Mouse (Mus musculus) myocyte (in vitro differentiated cells): ENCODE results near the gene Hlx. TPM values are rescaled to one million over a fixed set of nuclear protein-coding genes. Genes with fewer than 3 reads are reported as not detected.
A peak's percentile ranks its signal among the peaks of the same experiment; 100 is the strongest.

ENCODE experiments used
- H3K27me3 ChIP-seq: one replicate; pipeline ENCODE4 v1.6.1; 2011; ENCODE audit not compliant: control insufficient read depth, insufficient read depth, insufficient read length
- H3K36me3 ChIP-seq: one replicate; pipeline ENCODE4 v1.6.1; 2011; ENCODE audit not compliant: control insufficient read depth, insufficient read depth
- H3K4me2 ChIP-seq: one replicate; pipeline ENCODE4 v1.6.1; 2011; ENCODE audit warnings: low read depth, control low read depth
- H3K4me3 ChIP-seq: one replicate; pipeline ENCODE4 v1.5.1; 2011; ENCODE audit warnings: mild to moderate bottlenecking, control low read depth, moderate library complexity
- H3K79me2 ChIP-seq: one replicate; pipeline ENCODE4 v1.6.1; 2011; ENCODE audit not compliant: control insufficient read depth, insufficient read depth
- H3ac ChIP-seq: one replicate; pipeline ENCODE4 v1.6.1; 2011; ENCODE audit not compliant: control insufficient read depth, insufficient read length
- CEBPB ChIP-seq: IDR thresholded peaks from 2 replicates; pipeline ENCODE4 v1.6.1; 2011; ENCODE audit warnings: mild to moderate bottlenecking, moderate library complexity; ENCODE audit not compliant: poor library complexity, insufficient read depth, severe bottlenecking
- E2F4 ChIP-seq: IDR thresholded peaks from one replicate; pipeline ENCODE4 v1.6.1; 2011; ENCODE audit warnings: mild to moderate bottlenecking, control low read depth, moderate library complexity; ENCODE audit not compliant: insufficient read depth
- MAX ChIP-seq: IDR thresholded peaks from one replicate; pipeline ENCODE4 v1.6.1; 2011; ENCODE audit warnings: low read depth, mild to moderate bottlenecking, control low read depth
- MYOD1 ChIP-seq, 3 experiments: IDR thresholded peaks; one replicate each; pipeline ENCODE4 v1.6.1; 2011; ENCODE audit warnings: control low read depth in 2 of 3, low read depth in 2 of 3, mild to moderate bottlenecking in 2 of 3, moderate library complexity in 1 of 3; ENCODE audit not compliant: insufficient read length in 2 of 3, control insufficient read depth in 1 of 3
- MYOG ChIP-seq, 3 experiments: IDR thresholded peaks; one replicate each; pipeline ENCODE4 v1.6.1; 2011; ENCODE audit warnings: control low read depth in 2 of 3, low read depth in 2 of 3, mild to moderate bottlenecking in 2 of 3; ENCODE audit not compliant: insufficient read length in 2 of 3, control insufficient read depth in 1 of 3, insufficient read depth in 1 of 3
- POLR2A ChIP-seq: IDR thresholded peaks from one replicate; pipeline ENCODE4 v1.6.1; 2011; ENCODE audit warnings: low read depth, mild to moderate bottlenecking, control low read depth, moderate library complexity; ENCODE audit not compliant: insufficient read length
- POLR2AphosphoS2 ChIP-seq: IDR thresholded peaks from one replicate; pipeline ENCODE4 v1.6.1; 2011; ENCODE audit warnings: low read depth, control low read depth; ENCODE audit not compliant: insufficient read length
- REST ChIP-seq: IDR thresholded peaks from one replicate; pipeline ENCODE4 v1.6.1; 2011; ENCODE audit warnings: mild to moderate bottlenecking, control low read depth, moderate library complexity; ENCODE audit not compliant: insufficient read depth, insufficient read length
- SRF ChIP-seq: IDR thresholded peaks from one replicate; pipeline ENCODE4 v1.6.1; 2011; ENCODE audit warnings: low read depth; ENCODE audit not compliant: control insufficient read depth, insufficient read length
- TCF12 ChIP-seq: IDR thresholded peaks from one replicate; pipeline ENCODE4 v1.6.1; 2011; ENCODE audit warnings: mild to moderate bottlenecking, control low read depth; ENCODE audit not compliant: poor library complexity, insufficient read depth, severe bottlenecking
- TCF3 ChIP-seq: IDR thresholded peaks from one replicate; pipeline ENCODE4 v1.6.1; 2011; ENCODE audit warnings: low read depth, control low read depth; ENCODE audit not compliant: insufficient read length
- USF1 ChIP-seq: IDR thresholded peaks from one replicate; pipeline ENCODE4 v1.6.1; 2011; ENCODE audit warnings: low read depth, mild to moderate bottlenecking, control low read depth, moderate library complexity
- polyA plus RNA-seq: library from polyadenylated mRNA; unstranded; fragments of >200 nt; fragmentation: generic; extraction: Trizol; gene quantifications from one replicate; pipeline ENCODE4 v1.2.1, GENCODE M21; 2012; ENCODE audit warnings: missing spikeins

The Hlx gene
- polyA plus RNA-seq, 1 experiment = 15.8 TPM

GRCm38 (mm10) chr1:184761988-184762387, 29.6 kb upstream of the Hlx start:
- no peaks in the 10 kb centered on the region for H3K79me2 ChIP-seq
- no peak overlapping the region for H3K4me2 ChIP-seq
- no peaks in the 10 kb centered on the region for H3K36me3 ChIP-seq
- TF ChIP-seq USF1 (no peak), CEBPB (peak; percentile 48; the same call in 1 of the 2 replicates)
- H3K4me3 ChIP-seq = no peak overlapping the region
- no peaks in the 10 kb centered on the region for H3K27me3 ChIP-seq
- no peak overlapping the region for H3ac ChIP-seq

GRCm38 (mm10) chr1:184752671-184753070, 20.3 kb upstream of the Hlx start:
- no peaks in the 10 kb centered on the region for H3K79me2 ChIP-seq
- H3K4me2 ChIP-seq = peak overlapping the region; percentile 1
- no peaks in the 10 kb centered on the region for H3K27me3 ChIP-seq
- no peak overlapping the region for H3ac ChIP-seq
- H3K36me3 ChIP-seq = no peaks in the 10 kb centered on the region
- H3K4me3 ChIP-seq = no peak overlapping the region
- TF ChIP-seq MYOG (IDR thresholded peaks at IDR 0.05; ENCODE audit: control insufficient read depth in 1 of 3, insufficient read depth in 1 of 3, insufficient read length in 2 of 3, low read depth in 2 of 3) (no peak), POLR2AphosphoS2 (no peak), USF1 (no peak)

- Histone ChIP-seq H3K36me3 (no peaks in the 10 kb centered on the region), H3K27me3 (no peaks in the 10 kb centered on the region), H3K79me2 (no peaks in the 10 kb centered on the region), H3K4me3 (no peak overlapping the region), H3K4me2 (no peak overlapping the region), H3ac (no peak overlapping the region)
- TF ChIP-seq POLR2AphosphoS2 (no peak), MYOD1 (IDR thresholded peaks at IDR 0.05; ENCODE audit: control insufficient read depth in 1 of 3, insufficient read length in 2 of 3, low read depth in 2 of 3) (no peak), TCF3 (no peak), REST (no peak), MYOG (IDR thresholded peaks at IDR 0.05; ENCODE audit: control insufficient read depth in 1 of 3, insufficient read depth in 1 of 3, insufficient read length in 2 of 3, low read depth in 2 of 3) (no peak), POLR2A (no peak), CEBPB (no peak), TCF12 (no peak), SRF (no peak), E2F4 (no peak), MAX (no peak), USF1 (no peak)
These were observed 17.8 kb upstream of the Hlx start for GRCm38 (mm10) chr1:184750114-184750664.

- TF ChIP-seq SRF = no peak
- no peak for TF ChIP-seq CEBPB
- no peak for TF ChIP-seq MYOD1 (IDR thresholded peaks at IDR 0.05; ENCODE audit: control insufficient read depth in 1 of 3, insufficient read length in 2 of 3, low read depth in 2 of 3)
- no peak for TF ChIP-seq USF1
- TF ChIP-seq MAX = no peak
- TF ChIP-seq TCF3 = no peak
- TF ChIP-seq REST = no peak
- no peak for TF ChIP-seq MYOG (IDR thresholded peaks at IDR 0.05; ENCODE audit: control insufficient read depth in 1 of 3, insufficient read depth in 1 of 3, insufficient read length in 2 of 3, low read depth in 2 of 3)
- no peak for TF ChIP-seq POLR2AphosphoS2
- no peak for TF ChIP-seq E2F4
- TF ChIP-seq POLR2A = no peak
- no peak for TF ChIP-seq TCF12
- no peaks in the 10 kb centered on the region for H3K36me3 ChIP-seq
- no peak overlapping the region for H3K4me3 ChIP-seq
- no peak overlapping the region for H3K4me2 ChIP-seq
- H3K27me3 ChIP-seq = no peaks in the 10 kb centered on the region
- no peaks in the 10 kb centered on the region for H3K79me2 ChIP-seq
- no peak overlapping the region for H3ac ChIP-seq
These were observed 16.3 kb upstream of the Hlx start for GRCm38 (mm10) chr1:184748692-184749152.

GRCm38 (mm10) chr1:184737876-184738479, 5.6 kb upstream of the Hlx start:
- Histone ChIP-seq H3K27me3 (no peaks in the 10 kb centered on the region), H3K4me3 (no peak overlapping the region), H3K36me3 (no peaks in the 10 kb centered on the region), H3K79me2 (no peaks in the 10 kb centered on the region), H3K4me2 (peak overlapping the region; percentile 71), H3ac (no peak overlapping the region)
- TF ChIP-seq MAX (no peak), SRF (no peak), MYOG (IDR thresholded peaks at IDR 0.05; ENCODE audit: control insufficient read depth in 1 of 3, insufficient read depth in 1 of 3, insufficient read length in 2 of 3, low read depth in 2 of 3) (no peak), E2F4 (no peak), POLR2AphosphoS2 (no peak), REST (no peak), POLR2A (no peak), USF1 (no peak), TCF12 (no peak), MYOD1 (IDR thresholded peaks at IDR 0.05; ENCODE audit: control insufficient read depth in 1 of 3, insufficient read length in 2 of 3, low read depth in 2 of 3) (no peak), TCF3 (no peak), CEBPB (no peak)
